Mouse (Mus musculus) embryonic facial prominence, embryonic 12.5 days (tissue): Measurements from ENCODE around the gene Mras. TPM values are rescaled to one million over a fixed set of nuclear protein-coding genes. Genes with fewer than 3 reads are reported as not detected.

Source experiments
- ATAC-seq: fragments of 200-750 bp; cut with Nextera tagmentation; 2 replicates; pipeline ENCODE4 v1.8.0; 2017; ENCODE audit not compliant: insufficient number of reproducible peaks, insufficient read depth, low FRiP score, low TSS enrichment
- H3K27ac ChIP-seq: fragments of 300-500 bp; sonication (generic); 2 replicates; pipeline ENCODE4 v1.5.1; 2016; ENCODE audit warnings: mild to moderate bottlenecking
- H3K27me3 ChIP-seq: fragments of 300-500 bp; sonication (generic); 2 replicates; pipeline ENCODE4 v1.6.1; 2016; ENCODE audit warnings: mild to moderate bottlenecking, moderate library complexity
- H3K36me3 ChIP-seq: fragments of 300-500 bp; sonication (generic); 2 replicates; pipeline ENCODE4 v1.6.1; 2016; ENCODE audit warnings: mild to moderate bottlenecking
- H3K4me1 ChIP-seq: fragments of 300-500 bp; sonication (generic); 2 replicates; pipeline ENCODE4 v1.6.1; 2016
- H3K4me2 ChIP-seq: fragments of 300-500 bp; sonication (generic); replicated peaks from 2 replicates; pipeline ENCODE4 v1.6.1; 2016; ENCODE audit warnings: mild to moderate bottlenecking, moderate library complexity
- H3K4me3 ChIP-seq: fragments of 300-500 bp; sonication (generic); 2 replicates; pipeline ENCODE4 v1.5.1; 2016; ENCODE audit warnings: mild to moderate bottlenecking
- H3K9ac ChIP-seq: fragments of 300-500 bp; sonication (generic); 2 replicates; pipeline ENCODE4 v1.6.1; 2016; ENCODE audit warnings: mild to moderate bottlenecking, moderate library complexity
- H3K9me3 ChIP-seq: fragments of 300-500 bp; sonication (generic); 2 replicates; pipeline ENCODE4 v1.6.1; 2016; ENCODE audit warnings: mild to moderate bottlenecking, moderate library complexity
- WGBS: fragments of 180-500 bp; shearing (Covaris S2); methylation state at CpG from one replicate; pipeline ENCODE4 v1.1.7; 2016; 5-methylcytosine and 5-hydroxymethylcytosine counted together
- polyA plus RNA-seq: library from polyadenylated mRNA; unstranded; fragments of >200 nt; fragmentation: Nextera tagmentation; extraction: Ambion mirVana; gene quantifications from 2 replicates; pipeline ENCODE4 v1.2.1, GENCODE M21; 2016

The Mras gene
- polyA plus RNA-seq, 1 experiment from 2014 or later: 20.5 TPM

DNA sequence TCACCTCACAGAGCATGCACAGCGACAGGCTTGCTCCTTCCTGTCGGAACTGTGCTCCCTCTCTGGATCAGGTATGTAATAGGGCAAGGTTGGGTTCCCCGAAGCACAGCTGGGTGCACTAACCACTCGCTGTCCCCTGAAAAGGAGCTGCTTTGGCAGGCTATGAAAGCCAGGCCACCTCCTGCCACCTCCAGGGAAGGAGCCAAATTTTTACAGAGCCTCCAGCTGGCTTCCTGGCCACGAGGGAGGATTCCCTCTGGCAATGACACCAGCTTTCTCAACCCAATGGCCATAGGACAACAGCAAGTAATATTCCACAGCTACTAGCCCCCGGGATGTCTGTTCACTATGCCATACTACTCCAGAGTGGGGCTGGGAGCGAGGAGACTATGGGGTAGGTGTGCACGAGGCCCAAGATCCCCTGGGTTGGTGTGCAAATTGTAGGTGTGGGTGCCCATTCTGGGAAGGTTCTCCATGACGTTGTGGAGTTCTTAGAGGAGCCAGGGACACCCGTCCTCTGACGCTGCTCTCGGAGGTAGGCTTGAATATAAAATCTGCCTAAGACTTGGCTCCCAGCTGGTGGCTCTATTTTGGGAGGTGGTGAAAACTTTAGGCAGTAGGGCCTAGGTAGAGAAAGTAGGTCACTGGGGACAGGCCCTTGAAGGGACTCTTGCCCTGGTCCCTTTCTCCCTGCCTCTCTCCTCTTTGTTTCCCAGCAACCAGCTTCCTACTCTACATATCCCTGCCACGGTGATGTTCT, 39.9 kb downstream of the Mras start:
- Histone ChIP-seq H3K27me3 (no peaks in the 10 kb centered on the region), H3K4me1 (no peaks in the 10 kb centered on the region), H3K27ac (no peak overlapping the region), H3K36me3 (peaks cover 13% of the 10 kb centered on the region), H3K4me3 (no peak overlapping the region), H3K9me3 (no peaks in the 10 kb centered on the region), H3K9ac (no peak overlapping the region), H3K4me2 (no peak overlapping the region)
- WGBS: 83% methylated on average over 13 of the region's 13 CpGs
- no peak for ATAC-seq

DNA sequence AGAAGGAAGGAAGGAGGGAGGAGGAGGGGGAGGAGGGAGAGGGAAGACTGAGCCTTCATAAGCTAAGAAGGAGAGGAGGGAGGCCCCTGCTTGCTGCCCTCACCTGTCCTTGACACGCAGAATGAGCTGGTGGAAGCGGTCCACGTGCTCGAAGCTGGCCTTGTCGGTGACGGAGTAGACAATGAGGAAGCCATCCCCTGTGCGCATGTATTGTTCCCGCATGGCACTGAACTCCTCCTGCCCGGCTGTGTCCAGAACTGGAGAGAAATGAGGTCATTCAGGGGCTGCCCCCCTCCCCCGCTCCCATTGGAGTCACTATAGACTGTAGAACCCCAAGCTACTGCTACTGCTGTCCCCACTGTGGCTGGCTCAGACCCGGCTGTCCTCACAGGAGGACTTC, 42.8 kb downstream of the Mras start:
- Histone ChIP-seq H3K9ac (no peak overlapping the region), H3K9me3 (no peaks in the 10 kb centered on the region), H3K27ac (no peak overlapping the region), H3K4me1 (no peaks in the 10 kb centered on the region), H3K36me3 (peaks cover 29% of the 10 kb centered on the region), H3K27me3 (no peaks in the 10 kb centered on the region), H3K4me3 (no peak overlapping the region), H3K4me2 (no peak overlapping the region)
- ATAC-seq: no peak
- WGBS: 83% methylated on average over 11 of the region's 11 CpGs

DNA sequence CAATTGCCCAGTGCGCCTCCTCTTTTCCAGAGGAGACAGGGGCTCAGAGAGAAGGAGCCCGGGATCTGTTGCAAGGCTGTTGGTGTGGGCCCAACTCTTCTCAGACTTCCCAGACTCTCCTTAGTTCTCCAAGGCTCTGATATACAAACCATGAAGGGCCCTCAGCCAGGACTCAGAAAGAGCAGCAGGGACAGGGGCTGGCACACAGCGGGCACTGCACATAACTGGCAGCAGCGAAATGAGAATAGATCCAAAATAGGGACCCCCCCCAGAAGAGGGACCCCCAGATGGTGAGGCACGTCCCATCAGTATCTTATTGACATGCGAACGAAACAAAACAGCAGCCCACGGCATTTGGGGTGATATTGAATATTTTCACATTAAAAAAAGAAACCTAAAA, 44.0 kb downstream of the Mras start:
- Histone ChIP-seq H3K27me3 (no peaks in the 10 kb centered on the region), H3K4me1 (no peaks in the 10 kb centered on the region), H3K36me3 (peaks cover 27% of the 10 kb centered on the region), H3K27ac (no peak overlapping the region), H3K4me2 (no peak overlapping the region), H3K9ac (no peak overlapping the region), H3K4me3 (no peak overlapping the region), H3K9me3 (no peaks in the 10 kb centered on the region)
- ATAC-seq: no peak
- WGBS: 94% methylated on average over 8 of the region's 8 CpGs

DNA sequence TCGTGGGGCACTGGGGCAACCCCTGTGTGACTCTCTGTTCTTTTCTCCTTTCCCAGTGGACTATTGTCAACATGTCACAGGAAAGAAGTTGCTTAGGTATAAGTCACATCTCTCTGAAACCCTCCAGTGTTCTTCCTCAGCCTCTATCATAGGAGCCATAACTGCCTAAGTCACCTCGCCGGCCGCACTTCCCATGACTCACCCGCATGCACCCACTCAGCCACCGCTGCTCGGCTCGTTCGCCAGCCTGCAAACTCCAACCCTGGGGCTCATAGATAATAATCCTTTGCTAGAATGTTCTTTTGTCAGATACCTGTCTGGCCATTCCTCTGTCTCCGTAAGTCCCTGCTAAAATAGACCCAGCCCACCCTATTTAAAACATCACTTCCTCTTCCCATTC, 45.6 kb downstream of the Mras start:
- Histone ChIP-seq H3K4me2 (no peak overlapping the region), H3K9ac (no peak overlapping the region), H3K9me3 (no peaks in the 10 kb centered on the region), H3K4me3 (no peak overlapping the region), H3K27me3 (no peaks in the 10 kb centered on the region), H3K4me1 (no peaks in the 10 kb centered on the region), H3K36me3 (peaks cover 30% of the 10 kb centered on the region), H3K27ac (no peak overlapping the region)
- WGBS: 94% methylated on average over 10 of the region's 10 CpGs
- ATAC-seq: no peak

DNA sequence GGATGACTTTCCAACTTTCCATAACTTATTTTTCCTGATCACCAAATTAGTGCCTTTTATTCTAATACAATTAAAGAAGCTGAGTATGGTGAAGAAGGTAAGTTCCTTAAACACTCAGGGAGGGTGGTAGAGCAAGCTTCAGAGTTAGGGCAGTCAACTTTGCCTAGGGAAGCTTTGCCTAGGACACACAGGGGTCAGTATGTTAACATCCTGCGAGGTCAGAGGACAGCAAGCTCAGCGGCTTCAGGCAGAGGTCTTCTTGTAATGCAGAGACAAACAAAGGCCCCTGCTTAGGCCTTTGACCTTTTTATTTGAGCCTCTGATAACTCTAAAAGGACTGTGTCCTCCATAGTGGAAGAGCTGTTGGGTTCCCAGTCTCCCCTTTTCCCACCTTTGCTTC, 46.5 kb downstream of the Mras start:
- Histone ChIP-seq H3K9me3 (no peaks in the 10 kb centered on the region), H3K36me3 (peaks cover 33% of the 10 kb centered on the region), H3K4me2 (no peak overlapping the region), H3K4me1 (no peaks in the 10 kb centered on the region), H3K27ac (no peak overlapping the region), H3K4me3 (no peak overlapping the region), H3K27me3 (no peaks in the 10 kb centered on the region), H3K9ac (no peak overlapping the region)
- ATAC-seq: no peak
- WGBS: 47% methylated on average over 2 of the region's 2 CpGs

DNA sequence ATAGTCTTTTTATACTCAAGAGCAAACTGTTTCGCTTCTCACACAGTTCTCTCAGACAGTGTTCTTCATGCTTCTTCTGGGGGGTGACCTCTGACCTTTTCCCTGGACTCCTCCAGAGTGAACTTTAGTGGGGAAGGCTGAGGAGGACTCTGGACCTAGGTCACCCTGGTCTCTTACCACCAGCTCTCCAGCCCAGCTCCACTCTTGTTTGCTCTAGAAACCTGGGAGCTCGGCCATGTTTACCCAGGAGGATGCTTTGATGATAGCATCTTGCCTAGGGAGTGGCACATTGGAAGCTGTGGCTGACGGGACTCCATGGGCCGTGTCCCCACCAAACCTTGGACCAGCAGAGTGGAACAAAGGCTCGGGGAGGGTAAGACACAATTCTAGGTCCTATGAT, 47.0 kb downstream of the Mras start:
- H3K4me2 ChIP-seq: no peak overlapping the region
- 84% methylated on average over 5 of the region's 5 CpGs for WGBS
- no peak overlapping the region for H3K9ac ChIP-seq
- ATAC-seq: no peak
- no peak overlapping the region for H3K27ac ChIP-seq
- H3K4me1 ChIP-seq: no peaks in the 10 kb centered on the region
- no peaks in the 10 kb centered on the region for H3K9me3 ChIP-seq
- no peak overlapping the region for H3K4me3 ChIP-seq
- H3K27me3 ChIP-seq: no peaks in the 10 kb centered on the region
- peaks cover 33% of the 10 kb centered on the region for H3K36me3 ChIP-seq

DNA sequence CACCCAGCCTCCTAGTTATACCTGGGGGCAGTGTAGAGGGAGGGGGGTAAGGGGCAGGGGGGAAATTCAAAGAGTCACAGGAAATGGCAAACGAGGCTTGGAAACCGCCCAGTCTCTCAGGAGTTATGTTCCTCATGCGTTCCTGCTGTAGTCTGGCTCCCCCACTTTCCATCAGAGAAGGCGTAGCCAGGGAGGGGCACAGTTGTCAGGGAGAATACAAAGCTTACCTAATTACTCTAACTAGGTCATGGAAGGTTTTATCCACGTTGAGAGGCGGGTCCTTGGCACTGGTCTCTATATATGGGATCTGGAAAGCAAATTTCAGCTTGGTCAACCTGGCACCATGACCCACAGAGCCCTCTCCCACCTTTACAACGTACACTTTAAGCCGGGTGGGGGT, 47.7 kb downstream of the Mras start:
- H3K4me2 ChIP-seq: no peak overlapping the region
- no peaks in the 10 kb centered on the region for H3K4me1 ChIP-seq
- H3K27ac ChIP-seq: no peak overlapping the region
- H3K9ac ChIP-seq: no peak overlapping the region
- H3K4me3 ChIP-seq: no peak overlapping the region
- WGBS: 72% methylated on average over 8 of the region's 8 CpGs
- H3K9me3 ChIP-seq: no peaks in the 10 kb centered on the region
- peaks cover 33% of the 10 kb centered on the region for H3K36me3 ChIP-seq
- no peaks in the 10 kb centered on the region for H3K27me3 ChIP-seq
- no peak for ATAC-seq

DNA sequence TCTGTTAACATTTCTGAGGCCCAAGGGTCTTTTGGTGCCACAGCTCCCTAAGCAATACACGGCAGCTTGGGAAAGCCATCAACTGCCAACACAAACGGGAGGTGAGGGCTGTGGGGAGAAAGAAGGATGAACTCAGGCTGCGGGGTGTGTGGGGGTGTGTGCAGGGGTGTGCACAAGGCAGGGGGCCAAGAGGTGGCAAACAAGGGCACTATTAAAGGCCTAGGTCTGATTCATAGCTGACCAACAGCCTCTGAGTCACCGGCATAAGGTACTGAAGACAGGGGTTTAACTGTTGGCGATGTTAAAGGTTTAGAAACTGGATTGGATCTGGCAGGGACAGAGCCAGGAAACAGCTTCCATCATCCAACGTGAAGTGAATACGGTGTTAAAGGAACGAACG, 48.3 kb downstream of the Mras start:
- Histone ChIP-seq H3K36me3 (peaks cover 33% of the 10 kb centered on the region), H3K4me1 (no peaks in the 10 kb centered on the region)

DNA sequence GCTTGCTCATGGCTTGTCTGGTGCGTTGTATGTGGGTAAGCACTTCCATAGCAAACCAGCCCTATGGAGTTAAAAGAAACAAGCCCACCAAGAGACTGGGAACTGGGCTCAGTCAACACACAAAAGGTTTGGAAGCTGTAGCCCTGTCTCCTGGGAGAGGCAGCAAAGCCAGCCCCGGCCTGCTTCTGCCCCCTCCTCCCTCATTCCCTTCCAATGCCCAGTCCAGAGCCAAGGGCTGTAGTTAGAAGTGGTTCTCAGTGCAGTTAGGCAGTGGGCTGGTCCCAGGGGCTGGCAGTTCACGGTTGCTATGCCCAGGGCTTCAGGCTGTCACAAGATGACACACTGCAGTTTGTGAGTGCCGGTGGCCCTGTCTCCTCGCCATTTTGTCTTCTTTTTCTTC, 49.1 kb downstream of the Mras start:
- H3K9ac ChIP-seq: no peak overlapping the region
- no peak overlapping the region for H3K4me3 ChIP-seq
- H3K9me3 ChIP-seq: no peaks in the 10 kb centered on the region
- H3K36me3 ChIP-seq: peaks cover 32% of the 10 kb centered on the region
- H3K27me3 ChIP-seq: no peaks in the 10 kb centered on the region
- H3K4me1 ChIP-seq: no peaks in the 10 kb centered on the region
- ATAC-seq: no peak
- no peak overlapping the region for H3K27ac ChIP-seq
- WGBS: 73% methylated on average over 5 of the region's 5 CpGs
- H3K4me2 ChIP-seq: no peak overlapping the region

More for the DNA sequence above, 48.3 kb downstream of the Mras start:
- no peak overlapping the region for H3K27ac ChIP-seq
- H3K4me2 ChIP-seq: no peak overlapping the region
- no peaks in the 10 kb centered on the region for H3K9me3 ChIP-seq
- H3K9ac ChIP-seq: no peak overlapping the region
- WGBS: 84% methylated on average over 9 of the region's 9 CpGs
- H3K27me3 ChIP-seq: no peaks in the 10 kb centered on the region
- ATAC-seq: no peak
- no peak overlapping the region for H3K4me3 ChIP-seq

DNA sequence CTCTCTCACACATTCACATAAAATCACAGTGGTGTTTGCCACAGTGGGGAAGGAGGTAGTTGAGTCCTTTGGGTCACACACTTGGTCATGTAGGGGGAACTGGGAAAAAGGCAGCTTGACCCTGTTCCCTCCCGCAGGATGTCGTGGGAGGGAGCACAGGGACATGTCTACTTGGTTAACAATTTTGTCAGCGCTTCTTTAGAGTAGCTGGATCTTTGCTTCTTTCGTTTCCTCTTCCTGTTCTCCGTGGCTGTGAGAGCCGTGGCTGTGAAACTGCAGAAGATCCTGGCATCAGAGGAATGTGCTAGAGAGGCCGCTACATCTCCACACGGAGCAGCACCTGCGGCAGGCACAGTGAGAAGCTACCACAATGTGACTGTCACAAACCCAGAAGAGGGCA, 54.6 kb downstream of the Mras start:
- ATAC-seq: no peak

DNA sequence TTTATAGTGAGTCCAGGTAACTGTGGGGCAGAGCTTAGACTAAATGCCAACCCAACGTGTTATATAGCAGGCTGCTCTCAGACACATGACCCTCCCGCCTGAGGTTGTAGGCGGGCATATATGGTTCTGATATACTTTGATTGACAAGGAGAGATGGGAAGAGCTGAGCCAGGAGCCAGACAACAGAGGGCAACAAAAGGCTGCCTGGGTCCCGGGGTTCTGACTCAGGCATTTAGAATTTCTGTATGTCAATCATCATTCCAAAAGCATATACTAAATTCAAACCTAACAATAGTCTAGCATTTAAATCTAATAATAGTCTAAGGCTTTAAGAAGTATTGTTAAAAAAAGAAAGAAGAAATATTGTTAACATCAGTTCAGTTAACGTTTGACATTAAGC, 58.0 kb downstream of the Mras start:
- no peaks in the 10 kb centered on the region for H3K36me3 ChIP-seq
- no peak overlapping the region for H3K4me3 ChIP-seq
- no peak for ATAC-seq
- no peaks in the 10 kb centered on the region for H3K27me3 ChIP-seq
- no peaks in the 10 kb centered on the region for H3K4me1 ChIP-seq
- no peak overlapping the region for H3K4me2 ChIP-seq
- WGBS: 55% methylated on average over 5 of the region's 5 CpGs
- no peak overlapping the region for H3K27ac ChIP-seq
- H3K9ac ChIP-seq: no peak overlapping the region
- H3K9me3 ChIP-seq: no peaks in the 10 kb centered on the region

More for the DNA sequence above, 54.6 kb downstream of the Mras start:
- H3K4me1 ChIP-seq: no peaks in the 10 kb centered on the region
- H3K27me3 ChIP-seq: no peaks in the 10 kb centered on the region
- H3K4me3 ChIP-seq: no peak overlapping the region
- H3K9ac ChIP-seq: no peak overlapping the region
- peaks cover 3% of the 10 kb centered on the region; the same call in 1 of the 2 replicates for H3K36me3 ChIP-seq
- WGBS: 72% methylated on average over 9 of the region's 9 CpGs
- H3K27ac ChIP-seq: no peak overlapping the region
- no peak overlapping the region for H3K4me2 ChIP-seq
- H3K9me3 ChIP-seq: no peaks in the 10 kb centered on the region

DNA sequence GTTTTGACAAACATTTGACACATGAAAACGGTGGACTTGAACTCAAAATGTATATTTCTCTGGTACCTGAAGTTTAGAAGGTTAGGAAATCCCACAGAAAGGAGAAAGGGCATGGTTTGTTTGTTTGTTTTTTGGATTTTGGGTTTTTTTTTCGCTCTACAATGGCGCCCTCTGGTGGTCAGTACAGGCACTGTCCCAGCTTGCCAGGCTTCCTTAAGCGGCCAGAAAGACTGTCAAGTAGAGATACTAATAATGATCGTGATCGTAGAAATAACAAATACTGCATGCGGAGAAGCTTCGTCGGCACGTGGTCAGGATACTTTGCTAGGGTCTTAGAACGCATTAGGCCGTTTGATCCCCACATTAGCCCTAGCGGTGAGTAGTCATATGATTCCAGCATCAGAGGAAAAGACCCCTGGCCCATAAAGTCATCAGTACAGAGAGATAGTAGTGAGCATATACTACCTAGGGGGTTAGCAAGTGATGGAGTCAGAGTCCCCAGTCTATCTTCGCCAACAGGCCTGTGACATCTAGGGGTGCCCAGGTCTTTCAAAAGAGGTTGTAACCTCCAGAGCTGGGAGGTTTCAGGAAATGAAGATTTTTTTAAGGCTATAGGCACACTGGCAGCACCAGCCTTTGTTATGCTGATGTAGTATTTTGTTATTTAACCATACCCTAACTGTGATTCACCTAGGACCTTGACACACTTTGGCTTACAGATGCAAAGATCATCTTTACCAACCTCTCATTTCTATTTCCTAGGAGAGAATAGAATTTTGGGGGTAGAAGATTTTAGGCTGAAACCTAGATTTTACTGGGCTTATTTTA, 60.4 kb downstream of the Mras start:
- ATAC-seq: no peak
- WGBS: 10% methylated on average over 14 of the region's 14 CpGs

More for the DNA sequence above, 60.4 kb downstream of the Mras start:
- H3K36me3 ChIP-seq: no peaks in the 10 kb centered on the region
- no peaks in the 10 kb centered on the region for H3K9me3 ChIP-seq
- H3K27ac ChIP-seq: no peak overlapping the region
- H3K4me3 ChIP-seq: no peak overlapping the region
- H3K4me2 ChIP-seq: no peak overlapping the region
- H3K27me3 ChIP-seq: no peaks in the 10 kb centered on the region
- H3K9ac ChIP-seq: no peak overlapping the region
- no peaks in the 10 kb centered on the region for H3K4me1 ChIP-seq
